Comparison of ENCODE assay signal across 14 mouse cellular contexts in the genomic region with DNA sequence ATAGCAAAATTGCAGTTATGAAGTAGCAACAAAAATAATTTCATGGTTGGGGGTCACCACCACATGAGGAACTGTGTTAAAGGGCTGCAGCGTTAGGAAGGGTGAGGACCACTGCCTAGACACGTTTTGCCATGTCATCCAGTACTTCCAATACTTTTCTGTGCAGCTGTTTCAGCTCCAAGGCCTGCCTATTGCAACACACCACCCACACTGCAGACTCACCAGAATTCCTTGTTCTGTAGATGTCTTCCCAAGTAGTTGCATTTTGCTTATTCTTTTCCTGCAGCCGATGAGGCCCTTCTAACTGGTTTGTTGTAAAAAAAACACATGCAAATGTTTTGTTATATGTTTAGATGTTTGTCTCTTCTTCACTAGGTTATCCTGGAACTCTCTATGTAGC.
"Had no signal": no experiment of that assay in that cellular context is flagged by ENCODE, and none has a peak within 500 bp of the region (broad histone marks: within the 10 kb centered on the region; RNA-seq: fewer than 3 reads in every experiment).

No protein-coding gene starts in this region.

- H3K9me3 ChIP-seq: limb, embryonic 13.5 days; midbrain, embryonic 10.5 days; neural tube, embryonic 12.5 days; stomach, embryonic 15.5 days had no signal

- H3K36me3 ChIP-seq: limb, embryonic 13.5 days; midbrain, embryonic 10.5 days; neural tube, embryonic 12.5 days; stomach, embryonic 15.5 days had no signal

- DNase-seq: kidney, adult 9 months; kidney, postnatal 4 days; left cerebral cortex, postnatal 4 days; lung, adult 18-20 months; midbrain, embryonic 14.5 days; thymus, adult 2 months; thymus, postnatal 25 days had no signal

- H3K4me3 ChIP-seq: layer of hippocampus, adult 2 months; limb, embryonic 13.5 days; midbrain, embryonic 10.5 days; neural tube, embryonic 12.5 days; stomach, embryonic 15.5 days had no signal

- H3K9ac ChIP-seq: limb, embryonic 13.5 days; liver, embryonic 14.5 days; neural tube, embryonic 12.5 days; stomach, embryonic 15.5 days had no signal

- H3K27me3 ChIP-seq: limb, embryonic 13.5 days; neural tube, embryonic 12.5 days; stomach, embryonic 15.5 days had no signal

- H3K27ac ChIP-seq: kidney, postnatal 0 days; layer of hippocampus, adult 2 months; limb, embryonic 13.5 days; liver, embryonic 14.5 days; midbrain, embryonic 10.5 days; neural tube, embryonic 12.5 days; stomach, embryonic 15.5 days had no signal

- H3K4me1 ChIP-seq: limb, embryonic 13.5 days; midbrain, embryonic 10.5 days; neural tube, embryonic 12.5 days; stomach, embryonic 15.5 days had no signal

- H3K4me2 ChIP-seq: limb, embryonic 13.5 days; neural tube, embryonic 12.5 days; stomach, embryonic 15.5 days had no signal
